8 mouse cellular contexts compared by ENCODE assay signal in genomic region chrX:12587192-12587957, GRCm38 (mm10). TPM values are rescaled to one million over a fixed set of nuclear protein-coding genes. Genes with fewer than 3 reads are reported as not detected.
DNase-seq lines count a peak whose midpoint lies in the region; ATAC-seq and TF ChIP-seq lines count a peak whose summit lies in the region.

TSS of gene Atp6ap2 (plus strand) at chrX:12587801.

- peak within 1 kb of the TSS; percentile 68 for H3K27ac ChIP-seq in heart, embryonic 11.5 days (ENCODE audit: low read depth, low read length)
- peak within 1 kb of the TSS; percentile 72 for H3K27ac ChIP-seq in kidney, embryonic 16.5 days (ENCODE audit: low read length)
- peak within 1 kb of the TSS; percentile 67 for H3K27ac ChIP-seq in liver, adult 2 months (replicated peaks; ENCODE audit: insufficient read depth, low read depth, low read length)

- DNase-seq in brain, embryonic 14.5 days (ENCODE audit: low read depth) = peak; percentile 99
- DNase-seq in liver, adult 2 months (ENCODE audit: extremely low read depth, low read depth, low spot score) = peak; percentile 92
- peak; percentile 97 for DNase-seq in splenic B cell, adult 2 months (ENCODE audit: low read depth, low spot score)

- H3K79me2 ChIP-seq in C2C12 (ENCODE audit: control insufficient read depth, insufficient read depth) (peaks cover 42% of the 10 kb centered on the region), myocyte (ENCODE audit: control insufficient read depth, insufficient read depth) (peaks cover 44% of the 10 kb centered on the region)
- H3K79me2 ChIP-seq in liver, adult 2 months (ENCODE audit: control insufficient read depth, insufficient read depth, low read length) = peaks cover 5% of the 10 kb centered on the region; the same call in 1 of the 2 replicates

- H3K36me3 ChIP-seq in C2C12 (ENCODE audit: control insufficient read depth, insufficient read depth) (no peaks in the 10 kb centered on the region), myocyte (ENCODE audit: control insufficient read depth, insufficient read depth) (no peaks in the 10 kb centered on the region)
- peaks cover 6% of the 10 kb centered on the region for H3K36me3 ChIP-seq in erythroblast, embryonic 14.5 days (ENCODE audit: control insufficient read depth)
- no peaks in the 10 kb centered on the region for H3K36me3 ChIP-seq in heart, embryonic 11.5 days (ENCODE audit: control insufficient read depth, insufficient read depth, low read length)
- no peaks in the 10 kb centered on the region for H3K36me3 ChIP-seq in kidney, embryonic 16.5 days (ENCODE audit: insufficient read depth, low read length)
- H3K36me3 ChIP-seq in liver, adult 2 months (ENCODE audit: control insufficient read depth, insufficient read depth, low read length) = no peaks in the 10 kb centered on the region
- no peaks in the 10 kb centered on the region for H3K36me3 ChIP-seq in splenic B cell, adult 2 months (ENCODE audit: control insufficient read depth, insufficient read depth, low read length, poor library complexity, severe bottlenecking)

- H3K9ac ChIP-seq in heart, embryonic 11.5 days (ENCODE audit: low read depth, low read length) = peak within 1 kb of the TSS; percentile 86
- H3K9ac ChIP-seq in kidney, embryonic 16.5 days (replicated peaks; ENCODE audit: low read length) = peak within 1 kb of the TSS; percentile 85
- H3K9ac ChIP-seq in liver, adult 2 months (ENCODE audit: low read depth, low read length) = peak within 1 kb of the TSS; percentile 95

- TF ChIP-seq POLR2A in brain, embryonic 14.5 days (IDR thresholded peaks at IDR 0.05; ENCODE audit: borderline replicate concordance, extremely low read depth, insufficient read depth, insufficient read length, poor library complexity, severe bottlenecking) = peak; percentile 17; the same call in 1 of the 2 replicates
- peak; percentile 82 for TF ChIP-seq POLR2A in liver, adult 2 months (IDR thresholded peaks at IDR 0.05; ENCODE audit: extremely low read depth, insufficient read depth, low read length)
- TF ChIP-seq POLR2A in myocyte (IDR thresholded peaks at IDR 0.05; ENCODE audit: insufficient read length, low read depth) = peak; percentile 97

- TF ChIP-seq CTCF in C2C12 (IDR thresholded peaks at IDR 0.05; ENCODE audit: control insufficient read depth, insufficient read depth, insufficient read length) = no peak
- no peak for TF ChIP-seq CTCF in brain, embryonic 14.5 days (IDR thresholded peaks at IDR 0.05; ENCODE audit: borderline replicate concordance, extremely low read depth, insufficient read depth, insufficient read length)
- no peak for TF ChIP-seq CTCF in liver, adult 2 months (IDR thresholded peaks at IDR 0.05; ENCODE audit: low read depth, low read length)

- H3K79me3 ChIP-seq in C2C12 (ENCODE audit: low read depth) = peaks cover 13% of the 10 kb centered on the region

- peak within 1 kb of the TSS; percentile 91 for H3ac ChIP-seq in C2C12 (ENCODE audit: control insufficient read depth, insufficient read length, low read depth)
- H3ac ChIP-seq in myocyte (ENCODE audit: control insufficient read depth, insufficient read length) = peak within 1 kb of the TSS; percentile 8

- H3K4me3 ChIP-seq in C2C12 (ENCODE audit: insufficient read depth, poor library complexity, severe bottlenecking) = peak within 1 kb of the TSS; percentile 55
- peak within 1 kb of the TSS; percentile 82 for H3K4me3 ChIP-seq in erythroblast, embryonic 14.5 days (replicated peaks)
- H3K4me3 ChIP-seq in heart, embryonic 11.5 days (ENCODE audit: low read depth, low read length) = peak within 1 kb of the TSS; percentile 68
- peak within 1 kb of the TSS; percentile 71 for H3K4me3 ChIP-seq in kidney, embryonic 16.5 days (ENCODE audit: low read length)
- H3K4me3 ChIP-seq in liver, adult 2 months (ENCODE audit: insufficient read depth, low read depth, low read length) = peak within 1 kb of the TSS; percentile 97
- H3K4me3 ChIP-seq in myocyte = peak within 1 kb of the TSS; percentile 59

- no peaks in the 10 kb centered on the region for H3K27me3 ChIP-seq in C2C12 (ENCODE audit: control insufficient read depth, insufficient read depth, insufficient read length)
- H3K27me3 ChIP-seq in erythroblast, embryonic 14.5 days (ENCODE audit: control insufficient read depth) = peaks cover 3% of the 10 kb centered on the region; the same call in 1 of the 2 replicates
- peaks cover 7% of the 10 kb centered on the region; the same call in 1 of the 2 replicates for H3K27me3 ChIP-seq in heart, embryonic 11.5 days (ENCODE audit: control insufficient read depth, insufficient read depth, low read length)
- H3K27me3 ChIP-seq in kidney, embryonic 16.5 days (ENCODE audit: insufficient read depth, low read length) = peaks cover 8% of the 10 kb centered on the region; the same call in 1 of the 2 replicates
- no peaks in the 10 kb centered on the region for H3K27me3 ChIP-seq in liver, adult 2 months (ENCODE audit: control insufficient read depth, insufficient read depth, low read length)
- no peaks in the 10 kb centered on the region for H3K27me3 ChIP-seq in myocyte (ENCODE audit: control insufficient read depth, insufficient read depth, insufficient read length)
- H3K27me3 ChIP-seq in splenic B cell, adult 2 months (ENCODE audit: control insufficient read depth, insufficient read depth, low read length, poor library complexity, severe bottlenecking) = no peaks in the 10 kb centered on the region

- peaks cover 23% of the 10 kb centered on the region for H3K4me1 ChIP-seq in erythroblast, embryonic 14.5 days (ENCODE audit: control insufficient read depth)
- no peaks in the 10 kb centered on the region for H3K4me1 ChIP-seq in heart, embryonic 11.5 days (ENCODE audit: control insufficient read depth, insufficient read depth, low read length)
- 0 out of 2 replicates have a peak, but pooled peaks cover 2% of the 10 kb centered on the region for H3K4me1 ChIP-seq in kidney, embryonic 16.5 days (ENCODE audit: insufficient read depth, low read length)
- H3K4me1 ChIP-seq in liver, adult 2 months (ENCODE audit: control insufficient read depth, insufficient read depth, low read length) = no peaks in the 10 kb centered on the region; the same call in 1 of the 2 replicates

- WGBS in heart, embryonic 11.5 days (ENCODE audit: insufficient replicate concordance) = 13% methylated on average over 49 of the region's 49 CpGs
- 19% methylated on average over 49 of the region's 49 CpGs for WGBS in kidney, embryonic 16.5 days
- 1% methylated on average over 41 of the region's 49 CpGs for WGBS in liver, adult 2 months

- H3K4me2 ChIP-seq in heart, embryonic 11.5 days = peak within 1 kb of the TSS; percentile 63
- H3K4me2 ChIP-seq in kidney, embryonic 16.5 days (replicated peaks; ENCODE audit: low read depth, low read length) = peak within 1 kb of the TSS; percentile 54
- peak within 1 kb of the TSS; percentile 80 for H3K4me2 ChIP-seq in myocyte (ENCODE audit: low read depth)

- peak; percentile 100 for ATAC-seq in heart, embryonic 11.5 days (replicated peaks; ENCODE audit: insufficient number of reproducible peaks, low FRiP score, low TSS enrichment)
- peak; percentile 100 for ATAC-seq in kidney, embryonic 16.5 days (ENCODE audit: low FRiP score, low TSS enrichment)

- peaks cover 3% of the 10 kb centered on the region; the same call in 1 of the 2 replicates for H3K9me3 ChIP-seq in erythroblast, embryonic 14.5 days (ENCODE audit: control insufficient read depth, low read length)
- no peaks in the 10 kb centered on the region for H3K9me3 ChIP-seq in heart, embryonic 11.5 days (replicated peaks; ENCODE audit: control insufficient read depth, low read length)
- no peaks in the 10 kb centered on the region for H3K9me3 ChIP-seq in kidney, embryonic 16.5 days (ENCODE audit: low read length)

TF ChIP-seq in C2C12, 6 proteins besides CTCF, POLR2A, EP300 and RAD21:
- TF ChIP-seq CEBPB (IDR thresholded peaks at IDR 0.05; ENCODE audit: low read depth) = no peak

TF ChIP-seq in myocyte, 11 proteins besides CTCF, POLR2A, EP300 and RAD21:
- TF ChIP-seq POLR2AphosphoS2 (IDR thresholded peaks at IDR 0.05; ENCODE audit: insufficient read length, low read depth) (peak; percentile 92), MYOD1 (IDR thresholded peaks at IDR 0.05; ENCODE audit: control insufficient read depth in 1 of 3, insufficient read length in 2 of 3, low read depth in 2 of 3) (peak in 2 of 3 experiments; percentile 18 to 61), E2F4 (IDR thresholded peaks at IDR 0.05; ENCODE audit: insufficient read depth) (no peak), MYOG (IDR thresholded peaks at IDR 0.05; ENCODE audit: control insufficient read depth in 1 of 3, insufficient read depth in 1 of 3, insufficient read length in 2 of 3, low read depth in 2 of 3) (peak in 1 of 3 experiments; percentile 64), REST (IDR thresholded peaks at IDR 0.05; ENCODE audit: insufficient read depth, insufficient read length) (no peak)

RNA-seq across cellular contexts. Expression of gene Atp6ap2, which starts in this region (rescaled TPM):
- 24.2 TPM for polyA plus RNA-seq in C2C12 (2012; fragmentation: generic; extraction: Trizol)
- polyA plus RNA-seq in brain, embryonic 14.5 days (2012; rRNA removed) = 56.8 and 67.7 TPM in 2 replicates
- polyA plus RNA-seq in erythroblast, embryonic 14.5 days (2012) = 0.22 and 0.26 TPM in 2 replicates
- polyA plus RNA-seq in heart, embryonic 11.5 days (2014; fragmentation: Nextera tagmentation; extraction: Ambion mirVana) = 55.3 and 62.7 TPM in 2 replicates
- 133 and 142 TPM in 2 replicates for polyA plus RNA-seq in kidney, embryonic 16.5 days (2015; fragmentation: Nextera tagmentation; extraction: Ambion mirVana)
- total RNA-seq in liver, adult 2 months (2014; rRNA removed) = 29.8 and 37.2 TPM in 2 replicates
- polyA plus RNA-seq in liver, adult 2 months (2012; rRNA removed) = 8.1 and 9.8 TPM in 2 replicates
- polyA plus RNA-seq in myocyte (2012; fragmentation: generic; extraction: Trizol) = 37.8 TPM

Comparison
In these comparisons a context has a peak if more than half of its experiments do, and no peak if none do; other contexts are left out.
1. Peak in every context shown above with its lines: DNase-seq, ATAC-seq, H3K4me3 ChIP-seq and H3K27ac ChIP-seq.
2. POLR2A ChIP-seq: peak in every context shown above with its lines; median percentile 97 in myocyte; 82 in liver, adult 2 months; 17 in brain, embryonic 14.5 days.